Mouse (Mus musculus): ENCODE measurements around the gene Cpsf2.

Cpsf2 gene

DNA sequence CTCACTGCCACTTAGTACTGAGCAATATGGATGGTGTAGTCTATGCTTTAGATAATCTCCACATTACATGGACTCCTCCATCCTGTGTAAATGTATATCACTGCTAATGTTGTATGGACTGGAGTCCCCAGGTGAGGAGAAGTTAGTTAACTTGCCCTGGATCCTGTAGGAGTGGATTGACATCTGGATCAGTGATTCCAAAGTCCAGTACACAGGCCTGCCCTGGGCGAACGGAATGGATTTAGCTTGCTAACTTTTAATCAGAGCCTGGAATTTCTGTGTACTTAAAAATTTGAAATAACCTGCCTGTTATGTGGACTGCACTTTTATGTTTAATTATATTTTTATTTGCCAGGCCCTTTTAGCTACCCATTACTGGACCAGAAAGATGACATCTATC is 5.8 kb downstream of the Cpsf2 start:
- no peak for DNase-seq

DNA sequence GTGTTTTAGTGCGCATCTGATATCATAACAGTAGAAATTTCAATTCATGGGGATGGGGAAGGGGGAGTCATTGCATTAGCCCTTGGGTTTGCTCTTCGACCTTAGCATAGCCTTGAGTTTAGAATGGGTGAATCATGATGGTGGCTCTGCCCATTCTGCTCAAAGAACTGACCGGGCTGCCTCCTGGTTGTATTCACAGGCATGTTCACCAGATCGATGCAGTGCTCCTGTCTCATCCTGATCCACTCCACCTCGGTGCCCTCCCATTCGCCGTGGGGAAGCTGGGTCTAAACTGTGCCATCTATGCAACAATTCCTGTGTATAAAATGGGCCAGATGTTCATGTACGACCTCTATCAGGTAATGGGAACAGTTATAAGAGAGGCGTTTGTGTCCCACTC is 7.2 kb downstream of the Cpsf2 start:
- DNase-seq = no peak

- DNase-seq = no peak
Measured at GRCm38 (mm10) chr12:101985110-101985509, 9.3 kb downstream of the Cpsf2 start.

DNA sequence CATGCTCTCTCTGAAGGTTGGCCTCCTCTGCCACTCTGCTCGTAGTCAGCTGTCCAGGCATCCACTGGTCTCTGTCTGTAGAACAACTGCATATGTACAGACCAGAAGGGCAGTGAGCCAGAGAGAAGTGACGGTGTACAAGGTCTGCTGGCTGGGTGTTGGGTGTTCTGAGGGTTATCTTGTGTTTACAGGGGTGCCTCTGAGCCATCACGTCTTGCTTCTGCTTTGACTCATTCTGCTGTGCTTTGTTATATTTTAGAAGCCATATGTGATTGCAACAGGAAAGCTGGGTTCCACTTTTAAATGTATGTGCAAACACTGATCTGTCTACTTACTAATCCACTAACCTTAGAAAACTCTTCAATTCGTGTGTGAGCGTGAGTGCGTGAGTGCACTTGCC is 11.9 kb downstream of the Cpsf2 start:
- DNase-seq = no peak

DNA sequence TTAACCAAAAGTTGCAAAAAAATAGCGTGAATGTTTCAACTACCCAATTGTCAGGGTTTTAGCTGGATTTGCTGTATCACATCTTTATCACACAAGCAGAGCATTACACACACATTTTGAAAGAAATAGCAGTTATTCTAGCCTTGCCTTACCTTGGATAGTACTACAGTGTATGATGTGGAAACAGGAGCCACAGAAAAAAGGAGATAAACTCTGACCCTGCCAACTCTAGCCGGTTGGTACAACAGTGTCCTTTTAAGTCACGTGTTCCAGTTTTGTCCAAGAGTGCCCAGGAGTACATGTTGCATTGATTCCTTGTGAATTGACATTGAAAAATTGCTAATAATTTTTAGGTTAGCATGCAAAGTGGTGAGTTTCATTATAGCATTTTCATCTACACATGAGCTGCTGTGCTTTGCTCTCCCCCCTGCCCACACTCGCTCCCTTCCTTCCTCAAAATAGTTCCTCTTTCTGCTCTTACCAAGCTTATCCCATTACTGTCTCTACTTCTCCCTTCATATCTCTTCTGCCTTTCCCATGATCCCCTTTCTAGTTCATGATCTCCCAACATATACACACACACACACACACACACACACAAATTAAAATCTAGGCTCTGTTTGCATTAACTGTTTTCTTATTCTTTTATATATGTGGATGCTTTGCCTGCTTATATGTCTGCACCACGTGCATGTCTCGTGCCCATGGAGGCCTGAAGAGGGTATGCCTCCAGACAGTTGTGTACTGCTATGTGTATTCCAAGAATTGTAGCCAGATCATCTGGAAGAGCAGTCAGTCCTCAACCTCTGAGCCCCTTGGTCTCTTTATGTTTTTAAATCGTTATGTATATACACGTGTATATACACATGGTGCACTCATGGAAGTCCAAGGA is 19.0 kb downstream of the Cpsf2 start:
- DNase-seq = no peak

DNA sequence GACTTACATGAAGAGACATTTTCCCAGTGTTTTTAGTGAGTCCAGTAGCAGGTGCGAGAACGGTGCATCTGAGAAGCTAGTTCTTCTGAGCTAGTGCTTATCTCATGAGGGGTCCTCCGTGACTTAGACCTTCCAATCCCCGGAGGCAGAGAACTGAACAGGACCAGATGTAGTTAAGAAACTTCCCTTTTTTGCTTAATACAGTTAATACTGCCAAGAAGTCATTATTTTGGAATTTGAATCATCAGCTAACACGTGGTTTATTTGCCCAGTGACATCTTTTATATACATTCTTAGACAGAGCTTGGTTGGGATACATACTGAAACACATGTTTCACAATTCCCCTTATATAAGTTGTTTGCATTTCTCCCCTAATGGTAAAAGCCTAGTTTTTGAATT is 23.1 kb downstream of the Cpsf2 start:
- DNase-seq = no peak

DNA sequence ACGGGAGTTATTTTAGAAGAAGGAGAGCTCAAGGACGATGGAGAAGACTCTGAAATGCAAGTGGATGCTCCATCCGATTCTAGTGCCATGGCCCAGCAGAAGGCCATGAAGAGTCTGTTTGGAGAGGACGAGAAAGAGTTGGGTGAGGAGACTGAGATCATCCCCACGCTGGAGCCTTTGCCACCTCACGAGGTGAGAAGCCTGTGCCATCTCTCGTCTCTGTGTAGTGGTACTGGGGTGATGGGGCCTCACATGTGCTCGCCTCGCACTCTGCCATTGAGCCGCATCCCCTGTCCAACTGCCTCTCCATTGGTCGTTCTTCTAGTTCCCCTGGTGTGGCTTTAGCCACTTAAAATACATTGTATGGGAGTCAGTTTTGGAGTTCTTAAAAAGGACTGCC is 25.0 kb downstream of the Cpsf2 start:
- DNase-seq = no peak

GRCm38 (mm10) chr12:102008111-102008977 is 32.6 kb downstream of the Cpsf2 start:
- DNase-seq = no peak

GRCm38 (mm10) chr12:102009551-102009950 is 33.8 kb downstream of the Cpsf2 start:
- DNase-seq = no peak

- no peak for DNase-seq
Measured at GRCm38 (mm10) chr12:102014411-102014810, 38.6 kb downstream of the Cpsf2 start.

DNA sequence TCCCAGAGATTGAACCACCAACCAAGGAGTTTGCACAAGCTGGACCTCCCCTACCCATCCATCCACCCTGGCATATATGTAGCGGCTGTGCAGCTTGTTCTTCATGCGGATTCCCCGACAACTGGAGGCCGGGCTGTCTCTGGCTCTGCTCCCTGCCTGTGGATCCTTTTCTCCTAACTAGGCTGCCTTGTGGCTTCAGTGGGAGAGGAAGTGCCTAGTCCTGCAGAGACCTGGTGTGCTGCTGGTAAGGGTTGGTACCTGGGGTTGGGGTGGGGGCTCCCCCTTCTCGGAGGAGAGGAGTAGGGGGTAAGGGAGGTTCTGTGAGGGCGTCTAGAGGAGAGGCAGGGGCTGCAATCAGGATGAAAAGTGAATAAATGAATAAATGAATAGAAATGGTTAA is 39.3 kb downstream of the Cpsf2 start:
- no peak for DNase-seq

DNA sequence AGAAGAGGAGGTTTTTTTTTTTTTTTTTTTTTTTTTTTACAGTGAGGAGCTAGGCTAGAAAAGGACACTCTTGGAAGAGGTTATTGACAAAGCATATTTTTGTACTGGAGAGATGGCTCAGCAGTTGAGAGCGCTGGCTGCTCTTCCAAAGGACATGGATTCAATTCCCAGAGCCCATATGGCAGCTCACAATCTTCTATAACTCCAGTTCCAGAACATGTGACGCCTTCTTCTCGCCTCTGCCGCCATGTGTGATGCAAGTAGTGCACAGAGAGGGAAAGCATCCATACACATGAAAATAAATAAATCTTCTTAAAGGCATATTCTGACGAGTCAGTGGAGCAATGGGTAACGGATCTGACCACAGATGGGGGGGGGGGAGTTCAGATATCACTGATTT is 46.1 kb downstream of the Cpsf2 start:
- no peak for DNase-seq

GRCm38 (mm10) chr12:102029184-102029583 is 53.4 kb downstream of the Cpsf2 start:
- DNase-seq = no peak

DNA sequence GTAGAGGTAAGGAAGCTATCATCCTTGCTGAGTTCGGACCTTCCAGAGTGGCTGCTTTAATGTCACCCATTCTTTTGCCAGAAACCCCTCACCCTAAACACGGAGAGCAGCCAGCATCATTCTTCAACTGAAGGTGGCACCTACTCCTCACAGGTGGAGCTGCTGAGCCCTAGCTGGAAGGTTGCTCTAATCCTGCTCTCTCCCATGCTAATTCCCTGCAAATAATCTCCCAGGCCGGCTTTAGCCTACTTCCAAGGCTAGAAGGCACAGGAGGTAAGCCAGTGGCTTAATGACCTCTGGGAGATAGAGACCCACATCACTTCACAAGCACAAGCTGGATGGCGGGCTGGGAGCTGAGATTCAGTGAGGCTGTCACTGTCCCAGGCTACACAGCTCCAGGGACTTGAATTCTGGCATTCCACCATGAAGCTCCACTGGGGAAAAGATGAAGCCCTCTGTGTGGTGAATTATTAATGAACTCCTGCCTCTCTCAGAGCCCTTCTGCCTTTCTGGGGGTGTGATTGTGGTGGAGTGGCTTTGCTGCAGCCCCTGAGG is 54.2 kb downstream of the Cpsf2 start:
- no peak for DNase-seq

DNA sequence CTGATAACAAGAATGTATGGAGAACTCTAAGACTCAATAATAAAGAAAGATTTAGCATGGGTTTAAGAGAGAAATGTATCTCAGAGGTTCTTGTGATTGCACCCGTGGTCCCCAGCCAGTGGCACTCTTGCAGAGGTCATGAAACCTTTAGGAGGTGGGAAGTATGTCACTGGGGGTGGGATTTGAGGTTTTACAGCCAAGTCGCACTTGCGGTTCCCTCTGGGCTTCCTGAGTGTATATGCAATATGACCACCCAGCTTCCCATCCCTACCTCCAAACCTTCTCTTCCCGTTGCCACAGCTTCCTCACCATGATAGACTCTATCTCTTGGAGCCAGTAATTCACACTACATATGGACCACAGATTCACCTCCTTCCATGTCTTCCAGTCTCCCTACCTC is 59.1 kb downstream of the Cpsf2 start:
- no peak for DNase-seq

- no peak for DNase-seq
Measured at GRCm38 (mm10) chr12:102039861-102040260, 64.1 kb downstream of the Cpsf2 start.

GRCm38 (mm10) chr12:102041699-102042098 is 65.9 kb downstream of the Cpsf2 start:
- no peak for DNase-seq

GRCm38 (mm10) chr12:102042247-102042646 is 66.5 kb downstream of the Cpsf2 start:
- DNase-seq = no peak

GRCm38 (mm10) chr12:102043840-102044239 is 68.1 kb downstream of the Cpsf2 start:
- DNase-seq = no peak

GRCm38 (mm10) chr12:102054155-102054554 is 78.4 kb downstream of the Cpsf2 start:
- no peak for DNase-seq

DNA sequence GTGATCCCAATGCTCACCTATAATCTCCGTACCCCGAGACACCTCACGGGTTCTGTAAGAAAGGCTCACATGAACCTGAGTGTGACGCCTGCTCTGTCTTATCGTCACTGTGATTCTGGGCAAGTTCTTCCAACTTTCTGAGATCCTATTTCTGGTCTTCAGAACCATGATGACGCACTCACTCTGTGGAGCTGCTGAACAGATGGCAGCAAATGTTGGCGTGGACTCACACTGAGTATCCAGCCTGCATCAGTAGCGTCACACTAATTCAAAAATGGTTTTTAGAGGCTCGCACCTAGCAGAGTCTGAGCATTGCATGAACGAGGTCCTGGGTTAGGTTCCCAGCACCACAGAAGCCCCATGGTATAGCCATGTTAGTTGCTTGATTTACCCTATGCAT is 80.0 kb downstream of the Cpsf2 start:
- peak; percentile 62 to 73 for DNase-seq
